Mouse (Mus musculus): ENCODE results near the gene Rps18. TPM values are rescaled to one million over a fixed set of nuclear protein-coding genes. Genes with fewer than 3 reads are reported as not detected.
"Not testable (repeated sequence)": the region's sequence is repeated elsewhere in the genome, so short reads cannot be mapped to it uniquely, and the experiment has no call there.

The Rps18 gene
- total and polyA plus RNA-seq, 2 experiments, result 252 to 1,933 TPM

- peak overlapping the region; percentile 81 for H3K4me3 ChIP-seq (ENCODE audit: insufficient read depth, low read depth, low read length)
- 5% methylated on average over 10 of the region's 10 CpGs for WGBS
- DNase-seq (ENCODE audit: extremely low read depth, low read depth, low spot score), result no peak
- H3K27me3 ChIP-seq (ENCODE audit: control insufficient read depth, insufficient read depth, low read length), result no peaks in the 10 kb centered on the region
- peaks cover 5% of the 10 kb centered on the region; the same call in 1 of the 2 replicates for H3K79me2 ChIP-seq (ENCODE audit: control insufficient read depth, insufficient read depth, low read length)
- H3K9ac ChIP-seq (ENCODE audit: low read depth, low read length), result peak overlapping the region; percentile 83
- H3K27ac ChIP-seq (replicated peaks; ENCODE audit: insufficient read depth, low read depth, low read length), result peak overlapping the region; percentile 93
- TF ChIP-seq CTCF (IDR thresholded peaks at IDR 0.05; ENCODE audit: low read depth, low read length) (no peak), POLR2A (IDR thresholded peaks at IDR 0.05; ENCODE audit: extremely low read depth, insufficient read depth, low read length) (no peak)
- peaks cover 21% of the 10 kb centered on the region for H3K36me3 ChIP-seq (ENCODE audit: control insufficient read depth, insufficient read depth, low read length)
- H3K4me1 ChIP-seq (ENCODE audit: control insufficient read depth, insufficient read depth, low read length), result peaks cover 9% of the 10 kb centered on the region
Observed at GRCm38 (mm10) chr17:33956336-33956735, 535 bp upstream of the Rps18 start.

- WGBS, result under 1% methylated on average over 33 of the region's 33 CpGs
- H3K4me3 ChIP-seq (ENCODE audit: insufficient read depth, low read depth, low read length), result peak overlapping the region; percentile 92
- H3K27ac ChIP-seq (replicated peaks; ENCODE audit: insufficient read depth, low read depth, low read length), result peak overlapping the region; percentile 86
- peaks cover 5% of the 10 kb centered on the region; the same call in 1 of the 2 replicates for H3K79me2 ChIP-seq (ENCODE audit: control insufficient read depth, insufficient read depth, low read length)
- peak overlapping the region; percentile 95 for H3K9ac ChIP-seq (ENCODE audit: low read depth, low read length)
- no peak for DNase-seq (ENCODE audit: extremely low read depth, low read depth, low spot score)
- H3K36me3 ChIP-seq (ENCODE audit: control insufficient read depth, insufficient read depth, low read length), result peaks cover 21% of the 10 kb centered on the region
- peaks cover 9% of the 10 kb centered on the region for H3K4me1 ChIP-seq (ENCODE audit: control insufficient read depth, insufficient read depth, low read length)
- H3K27me3 ChIP-seq (ENCODE audit: control insufficient read depth, insufficient read depth, low read length), result no peaks in the 10 kb centered on the region
- TF ChIP-seq CTCF (IDR thresholded peaks at IDR 0.05; ENCODE audit: low read depth, low read length), result no peak
- no peak for TF ChIP-seq POLR2A (IDR thresholded peaks at IDR 0.05; ENCODE audit: extremely low read depth, insufficient read depth, low read length)
Observed at GRCm38 (mm10) chr17:33954646-33955554, 901 bp downstream of the Rps18 start.

- 10% methylated on average over 5 of the region's 5 CpGs for WGBS
- DNase-seq (ENCODE audit: extremely low read depth, low read depth, low spot score), result peak; percentile 97
- Histone ChIP-seq H3K27ac (replicated peaks; ENCODE audit: insufficient read depth, low read depth, low read length) (peak overlapping the region; percentile 86), H3K9ac (ENCODE audit: low read depth, low read length) (peak overlapping the region; percentile 95), H3K4me3 (ENCODE audit: insufficient read depth, low read depth, low read length) (peak overlapping the region; percentile 92), H3K27me3 (ENCODE audit: control insufficient read depth, insufficient read depth, low read length) (no peaks in the 10 kb centered on the region), H3K36me3 (ENCODE audit: control insufficient read depth, insufficient read depth, low read length) (peaks cover 16% of the 10 kb centered on the region), H3K79me2 (ENCODE audit: control insufficient read depth, insufficient read depth, low read length) (peaks cover 5% of the 10 kb centered on the region; the same call in 1 of the 2 replicates), H3K4me1 (ENCODE audit: control insufficient read depth, insufficient read depth, low read length) (peaks cover 9% of the 10 kb centered on the region)
- no peak for TF ChIP-seq POLR2A (IDR thresholded peaks at IDR 0.05; ENCODE audit: extremely low read depth, insufficient read depth, low read length)
- no peak for TF ChIP-seq CTCF (IDR thresholded peaks at IDR 0.05; ENCODE audit: low read depth, low read length)
Observed at GRCm38 (mm10) chr17:33953961-33954565, 1.7 kb downstream of the Rps18 start.

- Histone ChIP-seq H3K79me2 (ENCODE audit: control insufficient read depth, insufficient read depth, low read length) (peaks cover 5% of the 10 kb centered on the region; the same call in 1 of the 2 replicates), H3K27ac (replicated peaks; ENCODE audit: insufficient read depth, low read depth, low read length) (peak overlapping the region; percentile 28; the same call in 1 of the 2 replicates), H3K27me3 (ENCODE audit: control insufficient read depth, insufficient read depth, low read length) (no peaks in the 10 kb centered on the region), H3K9ac (ENCODE audit: low read depth, low read length) (no peak overlapping the region), H3K4me3 (ENCODE audit: insufficient read depth, low read depth, low read length) (no peak overlapping the region), H3K36me3 (ENCODE audit: control insufficient read depth, insufficient read depth, low read length) (peaks cover 16% of the 10 kb centered on the region), H3K4me1 (ENCODE audit: control insufficient read depth, insufficient read depth, low read length) (peaks cover 12% of the 10 kb centered on the region)
- 68% methylated on average over 3 of the region's 3 CpGs for WGBS
- no peak for DNase-seq (ENCODE audit: extremely low read depth, low read depth, low spot score)
- TF ChIP-seq POLR2A (IDR thresholded peaks at IDR 0.05; ENCODE audit: extremely low read depth, insufficient read depth, low read length) (no peak), CTCF (IDR thresholded peaks at IDR 0.05; ENCODE audit: low read depth, low read length) (no peak)
Observed at GRCm38 (mm10) chr17:33953310-33953709, 2.5 kb downstream of the Rps18 start.

- H3K4me1 ChIP-seq (ENCODE audit: control insufficient read depth, insufficient read depth, low read length), result peaks cover 12% of the 10 kb centered on the region
- H3K27me3 ChIP-seq (ENCODE audit: control insufficient read depth, insufficient read depth, low read length), result no peaks in the 10 kb centered on the region
- H3K4me3 ChIP-seq (ENCODE audit: insufficient read depth, low read depth, low read length), result no peak overlapping the region
- H3K79me2 ChIP-seq (ENCODE audit: control insufficient read depth, insufficient read depth, low read length), result peaks cover 5% of the 10 kb centered on the region; the same call in 1 of the 2 replicates
- WGBS, result 55% methylated on average over 4 of the region's 4 CpGs
- no peak for DNase-seq (ENCODE audit: extremely low read depth, low read depth, low spot score)
- TF ChIP-seq POLR2A (IDR thresholded peaks at IDR 0.05; ENCODE audit: extremely low read depth, insufficient read depth, low read length) (no peak), CTCF (IDR thresholded peaks at IDR 0.05; ENCODE audit: low read depth, low read length) (no peak)
- H3K27ac ChIP-seq (replicated peaks; ENCODE audit: insufficient read depth, low read depth, low read length), result no peak overlapping the region
- H3K9ac ChIP-seq (ENCODE audit: low read depth, low read length), result no peak overlapping the region
- peaks cover 16% of the 10 kb centered on the region for H3K36me3 ChIP-seq (ENCODE audit: control insufficient read depth, insufficient read depth, low read length)
Observed at GRCm38 (mm10) chr17:33952879-33953278, 2.9 kb downstream of the Rps18 start.

GRCm38 (mm10) chr17:33952015-33952414 lies 3.8 kb downstream of the Rps18 start:
- H3K27ac ChIP-seq (replicated peaks; ENCODE audit: insufficient read depth, low read depth, low read length); H3K79me2 ChIP-seq (ENCODE audit: control insufficient read depth, insufficient read depth, low read length); H3K4me3 ChIP-seq (ENCODE audit: insufficient read depth, low read depth, low read length); H3K9ac ChIP-seq (ENCODE audit: low read depth, low read length); DNase-seq (ENCODE audit: extremely low read depth, low read depth, low spot score); H3K27me3 ChIP-seq (ENCODE audit: control insufficient read depth, insufficient read depth, low read length): not testable (repeated sequence)
- peaks cover 16% of the 10 kb centered on the region for H3K36me3 ChIP-seq (ENCODE audit: control insufficient read depth, insufficient read depth, low read length)
- H3K4me1 ChIP-seq (ENCODE audit: control insufficient read depth, insufficient read depth, low read length), result peaks cover 12% of the 10 kb centered on the region
- 83% methylated on average over 13 of the region's 13 CpGs for WGBS

Measured in liver, adult 2 months (tissue).